Comparison of ENCODE assay signal across 8 mouse cellular contexts in the genomic region with DNA sequence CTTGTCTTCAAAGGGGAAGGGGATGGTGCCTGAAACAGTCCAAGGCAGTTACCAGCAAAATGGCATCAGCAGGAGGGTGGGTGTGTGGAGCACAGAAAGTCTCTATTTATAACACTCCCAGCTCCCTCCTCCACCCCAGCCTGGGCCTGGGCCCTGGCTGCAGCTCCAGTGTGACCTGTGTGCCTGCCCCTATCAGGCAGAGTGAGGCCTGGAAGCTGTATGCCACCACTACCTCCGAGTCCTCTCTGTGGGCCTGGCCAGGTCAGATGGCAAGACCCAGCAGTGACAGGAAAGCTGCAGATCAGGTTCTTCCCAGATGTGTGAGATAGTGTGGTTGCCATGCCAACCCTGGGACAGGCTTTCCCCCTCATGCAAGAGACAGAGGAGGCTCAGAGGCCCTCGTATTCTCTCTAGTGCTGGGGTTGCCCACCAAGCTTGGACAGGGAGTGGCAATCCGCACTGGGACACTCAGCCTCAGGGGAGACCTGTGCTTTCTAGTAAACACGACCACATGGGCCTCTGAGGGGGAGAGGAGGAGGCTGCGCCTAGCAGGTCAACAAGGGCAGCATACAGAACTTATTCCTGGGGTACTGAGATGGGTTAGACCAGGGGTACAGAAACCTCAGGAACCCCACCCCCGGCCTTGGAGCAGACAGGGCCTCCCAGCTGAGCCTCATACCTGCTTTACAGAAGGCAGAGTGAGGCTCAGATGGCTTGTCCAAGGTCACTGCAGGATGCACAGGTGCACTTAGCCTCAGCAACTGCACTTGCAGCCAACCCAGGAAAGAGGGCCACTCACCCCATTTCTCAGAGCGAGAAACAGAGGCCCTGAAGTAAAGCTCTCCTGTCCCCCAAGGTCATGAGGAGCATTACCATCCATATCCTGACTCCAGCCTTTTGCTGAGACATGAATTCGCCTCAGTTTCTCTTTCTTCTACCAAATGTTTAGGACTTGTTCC. TPM values are rescaled to one million over a fixed set of nuclear protein-coding genes. Genes with fewer than 3 reads are reported as not detected.
DNase-seq lines count a peak whose midpoint lies in the region; ATAC-seq lines count a peak whose summit lies in the region.

No protein-coding gene starts in this region.

- H3K36me3 ChIP-seq in embryonic facial prominence, embryonic 15.5 days: peaks cover 23% of the 10 kb centered on the region
- peaks cover 13% of the 10 kb centered on the region for H3K36me3 ChIP-seq in hindbrain, embryonic 16.5 days (ENCODE audit: control insufficient read depth, insufficient read depth, low read length)
- H3K36me3 ChIP-seq in midbrain, embryonic 16.5 days (ENCODE audit: control insufficient read depth, insufficient read depth, low read length): peaks cover 20% of the 10 kb centered on the region; the same call in 1 of the 2 replicates

- H3K27ac ChIP-seq in embryonic facial prominence, embryonic 15.5 days (replicated peaks): 0 out of 2 replicates have a peak overlapping the region, but pooled peaks have one; percentile 65
- no peak overlapping the region for H3K27ac ChIP-seq in hindbrain, embryonic 16.5 days (ENCODE audit: low read depth, low read length)
- H3K27ac ChIP-seq in midbrain, embryonic 16.5 days (ENCODE audit: low read length): no peak overlapping the region

- WGBS in embryonic facial prominence, embryonic 15.5 days: 35% methylated on average over 8 of the region's 8 CpGs
- WGBS in hindbrain, embryonic 16.5 days: 61% methylated on average over 8 of the region's 8 CpGs
- 62% methylated on average over 8 of the region's 8 CpGs for WGBS in midbrain, embryonic 16.5 days

- H3K9ac ChIP-seq in embryonic facial prominence, embryonic 15.5 days: peak overlapping the region; percentile 78
- peak overlapping the region; percentile 91 for H3K9ac ChIP-seq in hindbrain, embryonic 16.5 days (ENCODE audit: low read depth, low read length)
- peak overlapping the region; percentile 91 for H3K9ac ChIP-seq in midbrain, embryonic 16.5 days (ENCODE audit: low read depth, low read length)

- ATAC-seq in embryonic facial prominence, embryonic 15.5 days (ENCODE audit: insufficient number of reproducible peaks, low FRiP score, low TSS enrichment, low read depth): no peak
- ATAC-seq in hindbrain, embryonic 16.5 days: no peak
- no peak for ATAC-seq in midbrain, embryonic 16.5 days

- H3K9me3 ChIP-seq in embryonic facial prominence, embryonic 15.5 days (replicated peaks): no peaks in the 10 kb centered on the region
- H3K9me3 ChIP-seq in hindbrain, embryonic 16.5 days (ENCODE audit: control insufficient read depth, low read length): no peaks in the 10 kb centered on the region
- no peaks in the 10 kb centered on the region for H3K9me3 ChIP-seq in midbrain, embryonic 16.5 days (replicated peaks; ENCODE audit: control insufficient read depth, low read length, poor library complexity, severe bottlenecking)

- H3K4me3 ChIP-seq in embryonic facial prominence, embryonic 15.5 days (replicated peaks): peak overlapping the region; percentile 81
- peak overlapping the region; percentile 83 for H3K4me3 ChIP-seq in hindbrain, embryonic 16.5 days (ENCODE audit: low read length)
- peak overlapping the region; percentile 83 for H3K4me3 ChIP-seq in midbrain, embryonic 16.5 days (ENCODE audit: low read depth, low read length)

- H3K4me1 ChIP-seq in embryonic facial prominence, embryonic 15.5 days: peaks cover 34% of the 10 kb centered on the region
- H3K4me1 ChIP-seq in hindbrain, embryonic 16.5 days (ENCODE audit: control insufficient read depth, insufficient read depth, low read depth, low read length): peaks cover 32% of the 10 kb centered on the region
- H3K4me1 ChIP-seq in midbrain, embryonic 16.5 days (ENCODE audit: control insufficient read depth, insufficient read depth, low read length): peaks cover 19% of the 10 kb centered on the region

- H3K27me3 ChIP-seq in embryonic facial prominence, embryonic 15.5 days: no peaks in the 10 kb centered on the region
- H3K27me3 ChIP-seq in hindbrain, embryonic 16.5 days (replicated peaks; ENCODE audit: control insufficient read depth, insufficient read depth, low read length): no peaks in the 10 kb centered on the region
- no peaks in the 10 kb centered on the region for H3K27me3 ChIP-seq in midbrain, embryonic 16.5 days (ENCODE audit: control insufficient read depth, insufficient read depth, low read depth, low read length)

- DNase-seq in left cerebral cortex, adult 18-20 months (ENCODE audit: low spot score in 2 of 2): peak; percentile 32 to 40
- DNase-seq in left cerebral cortex, adult 11 months (ENCODE audit: low spot score): no peak
- peak; percentile 35 for DNase-seq in R1 (ENCODE audit: low read depth, low spot score)
- no peak for DNase-seq in thymus, postnatal 10 days (ENCODE audit: low spot score in 2 of 2)
- DNase-seq in natural killer cell, adult 2 months (ENCODE audit: low spot score in 2 of 2): no peak

- peak overlapping the region; percentile 93 for H3K4me2 ChIP-seq in embryonic facial prominence, embryonic 15.5 days (replicated peaks)
- peak overlapping the region; percentile 78 for H3K4me2 ChIP-seq in hindbrain, embryonic 16.5 days (ENCODE audit: low read length)
- peak overlapping the region; percentile 63 for H3K4me2 ChIP-seq in midbrain, embryonic 16.5 days (ENCODE audit: low read length)

RNA-seq across cellular contexts. Expression of gene Sh3glb2, which starts 1.3 kb away (rescaled TPM):
- total RNA-seq in left cerebral cortex, adult 18-20 months (2021): 100 to 1,000 TPM; 295 to 306 TPM
- 106 and 114 TPM in 2 replicates for polyA plus RNA-seq in embryonic facial prominence, embryonic 15.5 days (2015; fragmentation: Nextera tagmentation; extraction: Ambion mirVana)
- 208 and 221 TPM in 2 replicates for polyA plus RNA-seq in hindbrain, embryonic 16.5 days (2015; fragmentation: Nextera tagmentation; extraction: Ambion mirVana)
- 206 and 218 TPM in 2 replicates for polyA plus RNA-seq in midbrain, embryonic 16.5 days (2015; fragmentation: Nextera tagmentation; extraction: Ambion mirVana)

RNA-seq across cellular contexts. Expression of gene Miga2, which starts 6.2 kb away (rescaled TPM):
- 100 to 1,000 TPM; 108 to 120 TPM for total RNA-seq in left cerebral cortex, adult 18-20 months (2021)
- polyA plus RNA-seq in embryonic facial prominence, embryonic 15.5 days (2015; fragmentation: Nextera tagmentation; extraction: Ambion mirVana): 21.8 and 22.9 TPM in 2 replicates
- polyA plus RNA-seq in hindbrain, embryonic 16.5 days (2015; fragmentation: Nextera tagmentation; extraction: Ambion mirVana): 38.2 and 39.7 TPM in 2 replicates
- polyA plus RNA-seq in midbrain, embryonic 16.5 days (2015; fragmentation: Nextera tagmentation; extraction: Ambion mirVana): 32.9 and 35.0 TPM in 2 replicates

RNA-seq across cellular contexts. Expression of gene Dolpp1, which starts 34.2 kb away (rescaled TPM):
- 10 to 100 TPM; 24.2 to 27.5 TPM for total RNA-seq in left cerebral cortex, adult 18-20 months (2021)
- 34.6 and 34.7 TPM in 2 replicates for polyA plus RNA-seq in embryonic facial prominence, embryonic 15.5 days (2015; fragmentation: Nextera tagmentation; extraction: Ambion mirVana)
- 63.7 and 67.7 TPM in 2 replicates for polyA plus RNA-seq in hindbrain, embryonic 16.5 days (2015; fragmentation: Nextera tagmentation; extraction: Ambion mirVana)
- 63.6 and 67.8 TPM in 2 replicates for polyA plus RNA-seq in midbrain, embryonic 16.5 days (2015; fragmentation: Nextera tagmentation; extraction: Ambion mirVana)

RNA-seq across cellular contexts. Expression of gene Crat, which starts 57.8 kb away (rescaled TPM):
- 10 to 100 TPM; 53.7 to 57.3 TPM for total RNA-seq in left cerebral cortex, adult 18-20 months (2021)
- polyA plus RNA-seq in embryonic facial prominence, embryonic 15.5 days (2015; fragmentation: Nextera tagmentation; extraction: Ambion mirVana): 29.4 and 32.1 TPM in 2 replicates
- 25.4 and 30.8 TPM in 2 replicates for polyA plus RNA-seq in hindbrain, embryonic 16.5 days (2015; fragmentation: Nextera tagmentation; extraction: Ambion mirVana)
- 23.6 and 26.0 TPM in 2 replicates for polyA plus RNA-seq in midbrain, embryonic 16.5 days (2015; fragmentation: Nextera tagmentation; extraction: Ambion mirVana)

RNA-seq across cellular contexts. Expression of gene Ptpa, which starts 58.0 kb away (rescaled TPM):
- total RNA-seq in left cerebral cortex, adult 18-20 months (2021): 100 to 1,000 TPM; 182 to 189 TPM
- 146 and 154 TPM in 2 replicates for polyA plus RNA-seq in embryonic facial prominence, embryonic 15.5 days (2015; fragmentation: Nextera tagmentation; extraction: Ambion mirVana)
- polyA plus RNA-seq in hindbrain, embryonic 16.5 days (2015; fragmentation: Nextera tagmentation; extraction: Ambion mirVana): 153 and 159 TPM in 2 replicates
- 146 and 156 TPM in 2 replicates for polyA plus RNA-seq in midbrain, embryonic 16.5 days (2015; fragmentation: Nextera tagmentation; extraction: Ambion mirVana)

Comparison
In these comparisons a context has a peak if more than half of its experiments do, and no peak if none do; other contexts are left out.
1. DNase-seq: peak in left cerebral cortex, adult 18-20 months (2 of 2) and R1 (single experiment); none in left cerebral cortex, adult 11 months (single experiment), thymus, postnatal 10 days (0 of 2) and natural killer cell, adult 2 months (0 of 2).
2. Peak in every context shown above with its lines, with median percentiles within 50 percentile points of each other: H3K4me2 ChIP-seq, H3K4me3 ChIP-seq and H3K9ac ChIP-seq.